Mouse (Mus musculus): Measurements from ENCODE around the gene Nat9. TPM values are rescaled to one million over a fixed set of nuclear protein-coding genes. Genes with fewer than 3 reads are reported as not detected.

Gene Nat9
- total RNA-seq, 2 experiments from 2014 or later, result 24.2 to 26.0 TPM

DNA sequence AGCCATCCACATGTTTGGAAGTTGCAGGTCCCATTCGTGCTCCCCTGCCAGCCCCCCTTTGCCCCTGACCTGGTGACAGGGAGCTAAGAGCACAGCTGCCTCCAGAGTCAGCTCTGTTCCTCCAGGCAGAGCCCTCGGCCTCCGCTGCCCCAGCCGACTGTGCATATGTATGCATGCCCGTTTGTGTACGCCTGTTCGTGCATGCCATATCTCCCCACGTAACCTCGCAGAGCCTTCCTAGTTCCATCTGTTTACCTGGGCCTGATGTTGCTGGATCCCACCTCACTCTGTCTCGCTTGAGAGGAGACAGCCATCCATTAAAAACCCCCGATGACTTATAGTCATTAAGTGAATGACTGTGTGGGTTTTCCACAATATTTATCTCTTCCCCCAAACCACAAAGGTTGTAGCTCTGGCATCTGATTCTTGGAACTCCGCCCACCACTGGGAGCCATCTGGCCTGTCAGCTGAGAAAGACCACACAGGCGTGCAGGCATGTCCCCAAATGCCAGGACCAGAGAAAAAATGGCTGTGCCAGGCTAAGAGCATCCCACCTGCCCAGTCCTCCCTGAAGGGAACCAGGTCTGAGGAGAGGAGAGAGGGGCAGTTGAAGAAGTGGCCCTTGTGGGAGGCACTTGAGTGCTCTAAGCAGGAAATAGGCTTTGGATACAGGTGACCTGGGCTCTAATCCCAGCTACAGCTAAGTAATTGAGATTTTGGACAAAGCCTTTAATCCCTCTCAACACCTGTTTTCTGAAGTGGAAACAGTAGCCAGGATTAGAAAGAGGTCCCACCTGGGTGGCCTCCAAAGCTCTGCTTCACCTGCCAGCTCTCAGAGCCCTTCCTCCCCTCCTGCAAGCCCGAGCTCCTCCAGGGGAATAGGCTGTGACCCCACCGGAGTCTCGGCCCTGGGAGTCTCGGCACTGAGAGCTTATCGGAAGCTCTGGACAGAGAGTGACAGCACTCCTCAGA, 30.1 kb upstream of the Nat9 start:
- DNase-seq (ENCODE audit: low spot score in 2 of 2), result peak in 1 of 2 experiments; percentile 60

DNA sequence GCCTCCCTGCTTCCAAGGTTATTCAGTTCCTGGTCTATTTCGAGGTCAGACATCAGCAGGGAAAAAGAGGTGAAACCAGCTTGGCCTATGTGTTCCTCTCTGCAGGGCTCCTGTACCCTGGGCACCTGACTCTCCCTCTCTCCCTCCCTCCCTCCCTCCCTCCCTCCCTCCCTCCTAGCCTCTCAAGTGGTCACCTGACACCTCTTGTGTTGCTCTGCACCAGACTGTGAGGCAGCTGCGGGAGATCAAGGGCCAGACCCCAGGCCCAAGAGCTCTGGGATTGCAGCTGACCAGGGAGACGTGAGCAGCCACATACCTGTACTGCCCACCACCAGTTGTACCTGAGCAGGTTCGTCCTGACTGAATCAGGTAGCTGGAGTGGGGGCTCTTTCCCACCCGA, 27.5 kb upstream of the Nat9 start:
- no peak for DNase-seq (ENCODE audit: low spot score in 2 of 2)

DNA sequence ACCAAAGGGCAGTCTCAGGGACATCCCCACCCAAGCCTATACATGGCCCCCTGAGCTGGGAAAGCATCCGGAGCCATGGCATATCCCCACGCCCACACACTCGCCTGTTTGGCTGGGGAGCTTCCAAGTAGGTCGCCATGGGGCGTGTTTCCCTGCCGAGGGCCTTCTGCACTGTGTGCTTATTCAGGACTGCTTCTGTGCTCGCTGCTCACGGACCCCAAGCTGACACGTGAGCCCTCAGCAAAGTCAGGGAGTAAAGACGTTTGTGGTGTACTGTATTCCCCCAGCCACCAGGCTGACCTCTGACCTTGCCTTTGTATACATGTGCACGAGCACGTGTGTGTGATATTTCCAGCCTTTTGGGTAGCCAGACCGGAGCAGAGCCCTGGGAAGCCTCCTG, 24.5 kb upstream of the Nat9 start:
- DNase-seq (ENCODE audit: low spot score in 2 of 2), result no peak

DNA sequence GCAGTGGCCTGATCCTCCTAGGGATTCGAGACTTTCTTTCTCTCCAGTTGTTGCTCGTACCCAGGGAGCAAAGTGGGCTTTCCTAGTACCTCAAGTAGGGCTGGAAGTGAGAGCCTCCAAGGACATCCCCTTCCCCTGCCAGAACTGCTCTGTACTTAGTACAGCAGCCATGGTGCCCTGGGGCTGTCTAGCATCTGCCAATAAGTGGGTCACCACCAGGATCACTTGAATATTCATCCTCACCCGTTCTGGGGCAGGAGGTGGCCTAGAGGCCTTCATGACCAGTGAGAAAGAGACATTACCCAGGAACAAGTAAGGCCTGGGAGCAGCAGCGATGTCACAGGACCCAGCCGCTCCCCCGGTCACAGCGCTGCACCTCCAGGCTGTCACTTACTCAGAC, 22.3 kb upstream of the Nat9 start:
- DNase-seq (ENCODE audit: low spot score in 2 of 2), result no peak

DNA sequence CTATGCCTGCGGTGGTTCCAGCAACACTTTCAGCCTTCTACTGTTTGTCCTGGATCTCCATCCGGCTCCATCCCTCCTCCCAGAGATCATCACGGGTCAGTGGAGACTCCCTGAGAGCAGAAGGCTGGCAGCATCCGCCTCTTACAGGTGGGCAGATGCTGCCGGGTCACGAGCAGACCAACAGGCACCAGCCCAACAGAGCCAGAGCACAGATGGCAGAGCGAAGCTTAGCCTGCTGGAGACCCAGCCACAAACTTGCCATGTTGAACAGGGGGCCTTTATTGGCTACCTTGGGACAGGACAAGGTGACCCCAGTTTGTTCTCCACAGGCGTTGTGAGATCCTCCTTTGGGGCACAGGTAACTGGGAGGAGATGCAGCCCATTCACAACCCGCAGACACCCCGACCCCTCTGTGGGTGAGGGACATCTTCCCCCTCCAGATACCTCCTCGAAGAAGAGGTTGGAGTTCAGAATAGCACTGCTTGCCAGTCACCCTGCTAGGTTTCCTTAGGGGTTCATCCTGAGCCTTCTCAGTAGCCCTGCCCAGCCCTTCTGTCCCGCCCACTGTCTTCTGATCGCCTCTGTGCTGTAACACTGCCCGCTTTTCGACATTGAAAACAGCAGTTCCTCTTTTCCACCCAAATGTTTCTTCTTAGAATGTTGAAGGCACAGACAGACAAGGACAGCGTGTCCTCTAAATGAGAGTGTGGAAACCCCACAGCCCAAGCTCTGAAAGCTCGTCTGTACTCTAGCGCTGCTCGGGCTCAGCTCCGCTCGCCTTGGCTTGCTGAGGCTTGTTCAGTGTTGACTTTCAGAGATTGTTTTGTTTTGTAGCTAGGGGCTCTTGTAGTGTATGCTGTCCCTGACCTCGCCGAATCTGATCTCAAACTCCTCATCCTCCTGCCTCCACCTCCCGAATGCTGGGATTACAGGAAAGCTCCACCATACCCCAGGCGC, 21.4 kb upstream of the Nat9 start:
- no peak for DNase-seq (ENCODE audit: low spot score in 2 of 2)

DNA sequence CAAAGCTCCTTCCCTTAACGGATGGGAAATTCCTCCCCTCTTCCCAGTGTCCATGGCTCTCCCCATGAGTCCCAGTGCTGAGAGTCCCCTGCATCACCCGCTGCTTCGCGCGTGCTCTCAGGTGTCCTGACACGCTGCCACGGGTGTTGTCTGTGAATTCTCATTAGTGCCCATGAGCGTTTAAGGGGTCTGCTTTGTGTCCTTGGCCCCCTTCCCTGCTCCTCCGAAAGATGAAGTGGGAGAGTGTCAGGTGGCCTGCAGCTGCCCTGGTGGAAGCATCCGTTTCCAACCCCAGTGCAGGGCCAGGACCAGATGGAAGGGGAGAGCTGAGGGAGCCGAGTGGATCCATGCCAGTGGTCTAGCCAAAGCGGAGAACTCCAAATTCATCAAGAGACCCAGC, 20.5 kb upstream of the Nat9 start:
- DNase-seq (ENCODE audit: low spot score in 2 of 2), result no peak

DNA sequence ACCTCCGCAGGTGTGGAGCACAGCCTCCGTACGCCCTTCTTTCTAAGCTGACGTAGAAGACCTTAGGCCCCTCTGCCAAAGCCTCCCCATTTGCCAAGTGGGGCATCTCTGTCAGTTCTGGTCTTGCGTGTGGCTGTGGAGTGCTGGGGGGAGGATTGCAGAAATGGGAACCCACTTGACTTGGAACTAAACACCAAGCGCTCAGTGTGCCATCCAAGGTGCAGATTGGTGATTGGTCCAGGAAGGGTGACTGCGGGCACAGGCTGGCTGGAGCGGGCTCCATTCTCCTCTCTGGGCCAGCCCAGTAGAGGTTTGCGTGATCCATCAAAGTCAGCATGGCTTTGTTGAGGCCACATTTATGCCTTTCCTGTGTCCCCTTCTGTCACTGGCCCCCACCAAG, 15.1 kb upstream of the Nat9 start:
- no peak for DNase-seq (ENCODE audit: low spot score in 2 of 2)

DNA sequence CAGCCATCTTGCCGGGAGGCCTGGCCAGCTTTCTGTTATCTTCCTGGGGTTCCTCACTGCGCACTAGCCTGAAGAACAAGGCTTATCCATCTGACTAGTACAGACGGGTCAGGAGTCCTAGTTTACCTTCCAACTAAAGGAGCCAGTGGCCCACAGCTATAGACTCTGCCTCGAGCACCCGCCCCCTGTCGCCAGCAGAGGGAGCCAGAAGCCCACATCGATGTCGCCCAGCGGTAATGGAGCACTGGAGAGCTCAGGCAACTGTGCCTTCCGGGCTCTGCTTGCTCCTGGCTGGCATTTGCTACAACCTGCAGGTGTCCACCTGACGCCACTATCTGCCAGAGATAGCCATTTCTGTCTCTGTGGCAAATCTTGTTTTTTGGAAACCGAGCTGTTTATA, 14.7 kb upstream of the Nat9 start:
- peak; percentile 76 to 89 for DNase-seq (ENCODE audit: low spot score in 2 of 2)

DNA sequence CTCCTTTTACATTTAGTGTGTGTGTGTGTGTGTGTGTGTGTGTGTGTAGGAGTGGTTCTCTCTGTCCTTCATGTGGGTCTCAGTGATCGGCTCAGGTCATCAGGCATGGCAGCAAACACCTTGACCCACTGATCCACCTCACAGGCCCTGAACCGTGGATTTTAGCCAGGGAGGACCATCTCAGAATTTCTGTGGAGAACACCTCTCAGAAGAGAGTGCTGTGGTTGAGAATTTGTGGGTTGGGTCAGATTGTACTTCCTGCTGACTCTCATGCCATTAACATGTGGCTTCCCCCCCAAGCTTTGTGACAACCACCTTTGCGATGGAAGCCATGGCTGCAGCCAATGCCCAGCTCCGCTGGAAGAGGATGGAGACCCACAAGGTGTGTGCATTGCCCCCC, 12.9 kb upstream of the Nat9 start:
- no peak for DNase-seq (ENCODE audit: low spot score in 2 of 2)

DNA sequence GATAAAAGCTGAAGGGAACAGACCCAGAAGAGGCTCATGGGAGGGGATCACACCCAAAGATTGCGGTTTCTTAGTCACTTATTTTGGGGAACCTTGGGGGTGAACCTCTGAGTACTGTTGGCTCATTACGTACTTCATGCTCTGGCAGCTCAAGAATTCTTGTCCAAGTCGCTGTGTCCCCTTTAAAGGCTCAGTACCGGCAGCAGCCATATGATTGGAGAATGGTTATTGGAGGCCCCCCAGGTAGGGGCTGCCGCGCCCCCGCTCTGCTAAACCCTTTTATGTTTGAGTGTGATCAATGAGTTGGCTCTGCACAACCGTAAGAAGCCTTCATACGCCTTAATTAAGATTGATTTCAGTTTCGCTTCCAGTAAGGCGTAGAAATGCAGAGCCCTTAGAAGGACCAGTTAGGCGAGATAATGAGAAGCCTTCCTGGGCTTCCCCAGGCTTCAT, 11.3 kb upstream of the Nat9 start:
- DNase-seq (ENCODE audit: low spot score in 2 of 2), result no peak

DNA sequence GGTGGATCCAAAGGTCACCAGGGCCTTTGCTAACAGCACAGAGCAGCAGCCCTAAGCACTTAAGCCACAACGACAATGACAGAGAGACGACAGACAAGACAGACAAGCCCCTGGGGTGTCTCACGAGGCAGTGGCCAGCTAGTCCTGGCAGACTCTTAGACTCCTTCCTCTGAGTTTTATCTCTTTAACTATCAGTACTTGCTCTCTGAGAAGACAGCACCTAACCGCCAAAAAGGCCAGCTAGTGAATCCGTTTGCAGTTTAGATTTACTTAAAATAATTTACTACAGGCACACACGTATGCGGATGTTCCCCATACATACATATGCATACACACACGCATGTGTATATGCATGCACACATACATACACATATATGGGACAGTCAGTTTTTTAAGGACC, 9.9 kb upstream of the Nat9 start:
- no peak for DNase-seq (ENCODE audit: low spot score in 2 of 2)

DNA sequence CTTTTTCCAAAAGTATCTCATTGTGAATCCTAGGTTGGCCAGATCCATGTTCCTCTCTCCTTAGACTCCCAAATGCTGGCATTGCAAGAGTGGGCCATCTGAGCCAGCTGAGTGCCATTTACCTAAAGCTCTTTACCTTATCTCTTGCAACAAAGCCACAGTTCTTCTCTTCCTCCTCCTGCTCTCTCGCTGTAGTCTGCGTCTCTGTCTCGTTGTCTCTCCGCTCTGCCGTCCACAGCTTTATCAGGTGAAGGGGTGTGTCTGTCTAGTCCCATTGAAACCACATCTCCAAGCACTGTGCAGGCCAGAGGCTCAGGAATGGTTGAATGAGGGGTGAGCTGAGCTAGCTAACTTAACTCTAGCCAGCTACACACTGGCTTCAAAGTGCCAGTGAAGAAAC, 8.3 kb upstream of the Nat9 start:
- no peak for DNase-seq (ENCODE audit: low spot score in 2 of 2)

DNA sequence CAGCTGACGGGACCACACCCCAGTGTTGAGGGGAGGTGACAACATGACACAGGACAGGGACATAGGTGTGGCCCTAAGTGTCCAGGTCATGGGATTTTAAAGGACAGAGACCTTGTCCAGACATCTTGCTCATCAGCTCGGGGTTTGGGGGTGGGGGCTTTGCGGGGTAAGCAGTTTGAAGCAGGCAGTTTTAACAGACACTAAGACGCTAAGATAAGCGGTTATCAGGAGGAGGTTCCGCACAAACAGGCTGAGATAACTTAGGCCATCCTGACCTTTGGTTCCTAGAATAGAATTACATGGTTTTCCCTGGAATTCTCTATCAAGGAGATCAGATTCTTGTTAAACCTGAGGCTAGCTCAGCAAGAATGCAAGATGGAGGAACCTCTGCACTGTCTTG, 7.0 kb upstream of the Nat9 start:
- no peak for DNase-seq (ENCODE audit: low spot score in 2 of 2)

DNA sequence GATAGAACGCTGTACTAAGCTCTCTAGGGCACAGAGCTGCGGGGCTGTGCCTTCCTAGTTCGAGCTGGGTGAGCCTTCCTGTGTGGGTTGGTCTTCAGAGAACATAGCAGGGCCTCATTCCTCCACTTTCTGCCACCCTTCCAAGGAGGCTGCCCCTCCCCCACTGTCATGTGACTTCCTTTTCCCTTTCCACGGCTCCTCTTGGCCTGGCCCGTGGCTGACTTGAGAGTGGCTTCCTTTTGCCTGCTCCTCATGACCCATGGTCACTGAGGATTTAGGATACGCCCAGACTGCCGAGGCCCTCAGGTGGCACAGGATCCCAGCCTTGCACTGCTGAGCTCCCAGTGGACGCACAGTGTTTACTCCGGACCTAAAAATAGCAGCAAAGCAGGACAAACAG, 4.5 kb upstream of the Nat9 start:
- no peak for DNase-seq (ENCODE audit: low spot score in 2 of 2)

DNA sequence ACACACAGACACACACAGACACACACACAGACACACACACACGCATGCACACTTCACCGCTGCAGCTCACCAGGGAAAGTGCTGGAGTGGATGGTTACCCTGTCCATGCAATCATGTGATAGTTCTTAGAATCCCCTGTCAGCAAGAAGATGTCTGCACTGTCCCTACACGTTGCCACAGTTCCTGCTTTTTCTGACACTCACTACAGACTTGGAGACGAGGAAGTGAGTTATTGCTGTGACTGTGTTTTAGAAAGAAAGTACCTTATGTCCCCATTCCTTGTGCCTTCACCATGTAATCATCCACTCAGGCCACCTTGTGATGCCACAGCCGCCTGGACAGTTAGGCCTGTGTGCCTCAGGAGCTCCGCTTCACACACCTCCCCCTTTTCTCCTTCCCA, 1.6 kb upstream of the Nat9 start:
- DNase-seq (ENCODE audit: low spot score in 2 of 2), result no peak

DNA sequence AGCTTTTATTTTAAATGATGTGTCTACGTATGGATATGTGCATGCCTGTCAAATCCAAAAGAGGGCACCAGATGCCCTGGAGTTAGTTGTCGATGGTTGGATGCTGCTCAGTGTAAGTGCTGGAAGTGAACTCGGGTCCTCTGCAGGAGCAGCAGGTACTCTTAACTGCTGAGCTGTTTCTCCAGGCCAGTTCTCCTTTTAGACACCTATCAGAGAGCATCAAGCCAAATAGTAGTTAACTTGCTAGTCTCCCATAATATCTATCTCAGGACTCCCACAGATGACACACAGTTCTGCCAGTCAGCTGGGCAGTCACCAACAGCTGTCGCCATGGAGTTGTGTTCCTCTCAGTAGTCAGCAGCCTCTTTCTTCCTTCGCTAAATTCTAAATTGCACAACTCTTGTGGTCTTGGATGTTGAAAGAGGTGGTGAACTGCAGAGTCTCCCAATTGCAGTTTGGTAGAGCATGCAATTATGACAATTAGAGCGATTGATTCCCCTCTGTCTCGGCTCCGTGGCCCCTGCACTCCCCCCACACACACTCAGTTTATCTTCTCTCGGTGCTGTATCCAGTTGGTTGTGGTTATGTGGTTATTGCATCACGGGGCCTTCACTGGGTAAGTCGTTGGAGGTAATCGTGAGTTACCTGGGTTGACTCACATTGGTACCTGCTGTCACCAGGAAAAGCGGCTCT, 1.0 kb upstream of the Nat9 start:
- no peak for DNase-seq (ENCODE audit: low spot score in 2 of 2)

DNA sequence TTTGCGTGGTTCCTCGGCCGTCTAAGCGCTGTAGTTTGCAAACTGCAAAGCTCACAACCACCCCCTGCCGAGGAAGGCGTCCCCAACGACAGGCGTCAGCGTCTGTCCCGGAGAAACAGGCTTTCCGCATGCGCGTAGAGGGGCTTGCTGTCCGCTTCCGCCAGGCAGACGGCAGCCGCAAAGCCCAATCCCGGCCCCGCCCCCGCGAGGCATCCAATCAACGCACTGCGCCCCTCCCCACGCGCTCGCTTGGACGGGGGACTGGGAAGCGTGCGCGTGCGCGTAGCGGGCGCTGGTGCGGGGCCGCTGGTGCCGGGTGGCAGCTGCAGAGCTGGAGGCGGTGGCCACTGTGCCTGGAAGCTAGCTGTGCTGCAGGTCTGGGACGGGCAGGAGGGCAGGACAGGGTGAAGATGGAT, 427 bp downstream of the Nat9 start, which contains the start of gene Tmem104:
Gene Tmem104 (plus strand): TSS at position 264 of the 416 bp plus-strand sequence.
- peak; percentile 99 to 100 for DNase-seq (ENCODE audit: low spot score in 2 of 2)

DNA sequence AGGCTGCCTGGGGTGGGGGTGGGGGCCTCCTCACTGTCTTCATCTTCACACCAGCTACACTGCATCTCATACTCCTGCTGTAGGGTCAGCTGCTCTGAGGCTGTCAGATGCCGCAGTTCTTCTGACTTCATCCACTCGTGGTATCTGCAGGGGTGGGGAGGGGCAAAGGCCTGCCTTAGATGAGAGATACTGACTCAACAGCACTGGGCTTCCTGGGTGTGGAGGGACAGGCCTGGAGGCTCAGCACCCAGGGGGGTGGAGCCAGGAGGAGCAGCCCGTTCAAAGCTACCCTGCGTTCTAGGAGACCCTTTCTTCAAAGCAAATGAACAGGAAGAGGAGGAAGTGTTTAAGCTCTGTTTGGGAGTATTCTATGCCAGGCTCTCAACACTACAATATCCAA, 2.7 kb downstream of the Nat9 start:
- DNase-seq (ENCODE audit: low spot score in 2 of 2), result no peak

DNA sequence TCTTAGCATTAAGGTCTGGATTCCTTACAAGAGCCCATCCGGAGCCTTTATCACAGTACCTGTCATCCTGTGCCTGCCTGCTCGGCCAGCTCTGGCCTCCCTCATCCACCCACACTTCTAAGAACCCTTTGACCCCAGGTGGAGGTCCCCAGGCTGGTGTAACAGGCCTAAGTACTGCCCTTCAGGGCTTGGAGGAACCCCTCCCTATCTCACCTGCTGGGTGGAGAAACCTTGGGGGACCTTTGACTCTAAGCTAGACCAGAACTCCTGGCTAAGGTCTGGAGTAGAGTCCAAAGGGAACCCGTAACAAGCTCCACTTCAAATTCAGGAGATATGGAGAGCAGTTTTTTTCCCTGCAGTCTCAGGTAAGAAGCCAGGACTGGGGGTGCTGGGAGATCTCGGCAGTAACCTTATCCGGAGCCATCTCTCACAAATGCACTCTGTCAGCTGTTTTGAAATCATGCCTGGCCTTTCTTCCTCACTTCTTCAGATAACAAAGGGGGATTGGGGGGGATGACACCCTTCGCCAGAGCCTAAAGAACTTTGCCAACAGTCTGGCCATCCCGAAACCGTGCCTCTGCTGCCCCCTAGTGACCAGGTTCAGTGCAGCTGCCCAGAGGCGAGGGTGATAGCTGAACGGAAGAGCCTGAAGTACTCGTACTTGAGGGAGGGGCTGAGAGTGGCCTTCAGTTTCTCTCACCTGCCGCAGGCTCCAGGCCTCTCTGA, 5.6 kb downstream of the Nat9 start:
- peak in 1 of 2 experiments; percentile 78 for DNase-seq (ENCODE audit: low spot score in 2 of 2)

DNA sequence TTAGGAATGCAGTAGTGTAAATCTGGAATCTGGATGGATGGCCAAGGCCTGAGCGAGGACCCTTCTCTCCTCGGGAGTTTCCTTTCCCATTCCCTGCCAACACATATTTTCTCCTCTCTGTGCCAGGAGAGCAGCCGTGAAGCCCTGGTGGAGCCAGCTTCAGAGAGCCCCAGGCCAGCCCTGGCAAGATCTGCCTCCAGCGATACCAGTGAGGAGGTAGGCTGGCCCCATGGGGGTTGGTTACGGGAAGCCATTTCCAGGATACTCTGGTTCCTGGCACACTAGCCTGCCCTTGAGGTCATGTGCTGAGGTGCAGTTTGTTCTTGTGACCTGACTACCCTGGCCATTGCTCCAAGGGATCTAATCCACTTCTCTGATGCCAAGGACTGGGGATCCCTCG, 7.8 kb downstream of the Nat9 start:
- no peak for DNase-seq (ENCODE audit: low spot score in 2 of 2)

DNA sequence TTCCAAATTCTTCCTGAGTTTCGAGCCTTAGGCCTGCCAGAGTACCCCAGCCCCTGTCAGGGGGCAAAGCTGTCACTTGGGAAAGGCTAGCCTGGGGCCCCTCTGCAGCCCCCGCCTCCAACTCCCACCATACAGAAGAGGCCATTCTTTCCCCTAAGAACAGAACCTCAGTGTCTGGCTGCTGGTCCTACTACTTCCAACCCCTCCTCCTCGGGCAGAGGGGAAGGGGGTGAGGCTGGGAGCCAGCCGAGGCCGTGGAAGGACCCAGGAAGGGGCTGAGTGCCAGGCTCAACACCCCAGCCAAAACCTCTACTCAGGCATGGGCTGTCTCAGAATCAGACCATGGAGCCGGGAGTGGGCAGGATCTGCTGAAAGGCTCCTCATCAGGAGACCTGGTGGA, 8.5 kb downstream of the Nat9 start:
- DNase-seq (ENCODE audit: low spot score in 2 of 2), result peak in 1 of 2 experiments; percentile 34
